Mouse (Mus musculus) ES-CJ7 (cell line): ENCODE results near the gene Pigu.

Experiments
- DNase-seq: peaks from one replicate; pipeline ENCODE4 v3.0.0; 2011; ENCODE audit warnings: low read depth, low spot score

Gene Pigu

DNA sequence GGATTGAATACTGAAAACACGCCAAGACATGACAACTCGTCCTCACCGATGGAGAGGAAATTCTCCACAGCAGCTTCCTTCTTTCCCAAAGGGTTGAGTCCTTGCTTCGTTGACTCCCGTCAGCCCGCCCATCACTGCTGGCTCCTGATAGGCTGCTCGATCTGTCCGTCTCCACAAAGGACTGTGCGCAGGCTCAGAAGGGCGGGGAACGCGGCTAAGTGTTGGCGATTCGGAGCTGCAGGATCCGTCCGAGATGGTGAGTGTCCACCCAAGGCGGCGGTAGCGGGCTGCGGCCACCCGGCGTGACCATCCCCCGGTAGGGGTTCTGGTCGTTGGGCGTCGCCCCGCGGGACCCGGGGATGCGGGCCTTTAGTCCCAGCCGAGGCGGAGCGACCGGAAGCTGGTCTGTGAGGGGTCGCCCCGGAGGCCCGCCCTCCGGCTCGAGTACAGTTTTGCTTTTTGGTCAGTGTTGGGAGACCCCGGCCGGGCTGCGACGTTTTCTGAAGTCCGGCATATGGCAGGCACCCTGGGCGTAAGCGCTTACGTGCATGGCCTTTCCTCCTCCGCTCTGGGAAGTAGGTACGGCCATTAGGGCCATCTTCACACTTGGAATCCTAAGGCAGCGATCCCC, 120.8 kb downstream of the Pigu start, which contains the start of gene Dynlrb1:
TSS of gene Dynlrb1 (plus strand) at position 172 of the 631 bp plus-strand sequence.
- peak; percentile 96 for DNase-seq

DNA sequence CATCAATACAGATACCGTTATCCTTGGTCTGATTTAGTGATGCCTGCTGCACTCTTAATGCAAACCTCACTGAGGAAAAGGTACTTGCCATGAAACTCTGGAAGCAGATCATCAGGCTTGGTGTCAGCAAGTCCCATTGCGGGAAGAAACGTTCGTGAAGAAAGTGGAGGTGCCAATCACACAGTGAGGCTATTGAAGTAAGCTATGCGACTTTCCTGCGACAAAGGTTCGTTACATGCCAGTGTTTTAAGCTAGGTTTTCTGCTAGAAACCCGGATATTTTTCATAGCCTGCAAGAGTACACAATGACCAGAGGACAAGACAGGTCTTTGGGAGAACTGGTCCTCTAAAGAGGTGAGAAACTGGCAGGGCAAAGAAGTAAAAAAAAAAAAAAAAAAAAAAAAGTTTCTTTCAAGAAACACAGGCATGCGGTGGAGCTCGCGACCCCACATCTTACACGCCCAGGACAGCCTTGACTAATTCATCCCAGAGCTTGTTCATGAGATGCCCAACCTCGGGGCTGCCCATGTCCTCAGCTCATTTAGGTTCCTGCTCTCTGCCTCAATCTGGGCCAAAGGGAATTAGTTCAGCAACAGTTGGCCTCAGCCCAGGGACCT, 121.4 kb downstream of the Pigu start:
- DNase-seq = no peak
